Mouse (Mus musculus) ES-Bruce4 (cell line): ENCODE data around the gene 2510039O18Rik.

Experiments
- CTCF ChIP-seq: IDR thresholded peaks from one replicate; pipeline ENCODE4 v1.8.1; 2011; ENCODE audit warnings: low read depth, low read length
- EP300 ChIP-seq: IDR thresholded peaks from 2 replicates; pipeline ENCODE4 v1.6.1; 2011; ENCODE audit warnings: low read depth, low read length; ENCODE audit not compliant: insufficient read depth
- POLR2A ChIP-seq: IDR thresholded peaks from one replicate; pipeline ENCODE4 v1.8.1; 2011; ENCODE audit warnings: low read length; ENCODE audit not compliant: insufficient read depth

GRCm38 (mm10) chr4:147940111-147940510 lies 584 bp upstream of the 2510039O18Rik start:
- TF ChIP-seq CTCF (no peak), EP300 (no peak), POLR2A (no peak)
